Mouse (Mus musculus): Measurements from ENCODE around the gene Gm10471. TPM values are rescaled to one million over a fixed set of nuclear protein-coding genes. Genes with fewer than 3 reads are reported as not detected.
"Not testable (repeated sequence)": the region's sequence is repeated elsewhere in the genome, so short reads cannot be mapped to it uniquely, and the experiment has no call there.

The Gm10471 gene
- polyA plus RNA-seq (2015; fragmentation: Nextera tagmentation; extraction: Ambion mirVana), result not detected in 2 replicates

DNA sequence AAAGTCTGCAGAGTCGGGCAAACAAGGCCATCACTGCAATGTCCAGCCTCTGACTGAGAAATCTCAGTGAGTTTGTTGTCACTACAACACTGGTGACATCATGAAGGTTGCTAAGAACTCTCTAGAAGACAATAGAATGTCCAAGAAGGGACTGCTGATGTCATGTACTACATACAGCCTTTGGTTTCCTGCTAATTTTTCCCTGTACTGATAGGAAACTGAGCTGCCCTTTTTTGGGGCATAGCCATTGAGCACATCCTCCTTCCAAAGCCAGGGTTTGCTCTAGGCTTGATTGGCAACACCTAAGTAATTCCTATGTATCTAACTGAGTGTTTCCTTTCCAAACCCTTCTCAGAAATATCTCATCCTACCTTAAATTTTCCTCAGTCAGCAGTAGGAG is at the start of gene Gm10471:
TSS of gene Gm10471 (minus strand) at position 101 of the 400 bp plus-strand sequence.
- not testable (repeated sequence) for H3K4me1 ChIP-seq (ENCODE audit: control insufficient read depth, insufficient read depth, low read length); H3K4me3 ChIP-seq (ENCODE audit: low read length); H3K27ac ChIP-seq (ENCODE audit: low read length); H3K9ac ChIP-seq (ENCODE audit: low read depth, low read length); ATAC-seq; H3K4me2 ChIP-seq (ENCODE audit: low read depth, low read length); H3K9me3 ChIP-seq (ENCODE audit: control insufficient read depth, low read length); H3K27me3 ChIP-seq (replicated peaks; ENCODE audit: control insufficient read depth, insufficient read depth, low read length); H3K36me3 ChIP-seq (ENCODE audit: control insufficient read depth, insufficient read depth, low read length)
- WGBS, result 63% methylated on average over 1 of the region's 1 CpGs

DNA sequence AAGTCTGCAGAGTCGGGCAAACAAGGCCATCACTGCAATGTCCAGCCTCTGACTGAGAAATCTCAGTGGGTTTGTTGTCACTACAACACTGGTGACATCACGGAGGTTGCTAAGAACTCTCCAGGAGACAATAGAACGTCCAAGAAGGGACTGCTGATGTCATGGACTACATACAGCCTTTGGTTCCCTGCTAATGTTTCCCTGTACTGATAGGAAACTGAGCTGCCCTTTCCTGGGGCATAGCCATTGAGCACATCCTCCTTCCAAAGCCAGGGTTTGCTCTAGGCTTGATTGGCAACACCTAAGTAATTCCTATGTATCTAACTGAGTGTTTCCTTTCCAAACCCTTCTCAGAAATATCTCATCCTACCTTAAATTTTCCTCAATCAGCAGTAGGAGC is 32.2 kb upstream of the Gm10471 start, which contains the start of gene Gm10220:
TSS of gene Gm10220 (minus strand) at position 101 of the 400 bp plus-strand sequence.
- H3K4me2 ChIP-seq (ENCODE audit: low read depth, low read length); H3K27ac ChIP-seq (ENCODE audit: low read length); H3K9me3 ChIP-seq (ENCODE audit: control insufficient read depth, low read length); H3K4me1 ChIP-seq (ENCODE audit: control insufficient read depth, insufficient read depth, low read length); H3K4me3 ChIP-seq (ENCODE audit: low read length); H3K27me3 ChIP-seq (replicated peaks; ENCODE audit: control insufficient read depth, insufficient read depth, low read length); H3K36me3 ChIP-seq (ENCODE audit: control insufficient read depth, insufficient read depth, low read length); H3K9ac ChIP-seq (ENCODE audit: low read depth, low read length); ATAC-seq: not testable (repeated sequence)
- WGBS, result no CpG with 5 or more reads among the region's 3 CpGs

DNA sequence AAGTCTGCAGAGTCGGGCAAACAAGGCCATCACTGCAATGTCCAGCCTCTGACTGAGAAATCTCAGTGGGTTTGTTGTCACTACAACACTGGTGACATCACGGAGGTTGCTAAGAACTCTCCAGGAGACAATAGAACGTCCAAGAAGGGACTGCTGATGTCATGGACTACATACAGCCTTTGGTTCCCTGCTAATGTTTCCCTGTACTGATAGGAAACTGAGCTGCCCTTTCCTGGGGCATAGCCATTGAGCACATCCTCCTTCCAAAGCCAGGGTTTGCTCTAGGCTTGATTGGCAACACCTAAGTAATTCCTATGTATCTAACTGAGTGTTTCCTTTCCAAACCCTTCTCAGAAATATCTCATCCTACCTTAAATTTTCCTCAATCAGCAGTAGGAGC is 16.2 kb upstream of the Gm10471 start, which contains the start of gene 5031410I06Rik:
TSS of gene 5031410I06Rik (minus strand) at position 101 of the 400 bp plus-strand sequence.
- not testable (repeated sequence) for H3K27me3 ChIP-seq (replicated peaks; ENCODE audit: control insufficient read depth, insufficient read depth, low read length); H3K9ac ChIP-seq (ENCODE audit: low read depth, low read length); H3K4me1 ChIP-seq (ENCODE audit: control insufficient read depth, insufficient read depth, low read length); ATAC-seq; H3K36me3 ChIP-seq (ENCODE audit: control insufficient read depth, insufficient read depth, low read length); H3K4me2 ChIP-seq (ENCODE audit: low read depth, low read length); H3K27ac ChIP-seq (ENCODE audit: low read length); H3K4me3 ChIP-seq (ENCODE audit: low read length); H3K9me3 ChIP-seq (ENCODE audit: control insufficient read depth, low read length)
- WGBS, result no CpG with 5 or more reads among the region's 3 CpGs

DNA sequence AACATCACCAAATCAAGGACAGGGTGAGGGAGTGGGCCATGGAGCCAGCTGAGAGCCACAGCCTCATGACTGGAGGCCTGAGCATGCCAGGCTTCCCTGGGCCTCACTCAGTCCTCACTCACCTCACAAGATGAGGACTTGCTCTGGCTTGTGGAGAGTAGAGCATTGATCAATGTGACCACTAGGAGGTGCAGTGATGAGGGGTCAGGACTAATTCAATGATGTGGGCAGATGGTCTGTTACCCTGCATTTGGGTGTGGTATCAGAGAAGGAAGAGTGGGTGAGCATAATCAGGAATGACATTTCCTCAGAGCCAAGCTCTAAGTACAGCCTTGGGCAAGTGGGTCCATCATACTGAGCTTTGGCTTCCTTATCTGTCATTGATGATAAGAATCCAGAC is 10.1 kb downstream of the Gm10471 start:
- H3K9me3 ChIP-seq (ENCODE audit: control insufficient read depth, low read length); H3K27ac ChIP-seq (ENCODE audit: low read length); H3K4me2 ChIP-seq (ENCODE audit: low read depth, low read length); H3K27me3 ChIP-seq (replicated peaks; ENCODE audit: control insufficient read depth, insufficient read depth, low read length); H3K4me1 ChIP-seq (ENCODE audit: control insufficient read depth, insufficient read depth, low read length); ATAC-seq; H3K36me3 ChIP-seq (ENCODE audit: control insufficient read depth, insufficient read depth, low read length); H3K9ac ChIP-seq (ENCODE audit: low read depth, low read length); H3K4me3 ChIP-seq (ENCODE audit: low read length): not testable (repeated sequence)

DNA sequence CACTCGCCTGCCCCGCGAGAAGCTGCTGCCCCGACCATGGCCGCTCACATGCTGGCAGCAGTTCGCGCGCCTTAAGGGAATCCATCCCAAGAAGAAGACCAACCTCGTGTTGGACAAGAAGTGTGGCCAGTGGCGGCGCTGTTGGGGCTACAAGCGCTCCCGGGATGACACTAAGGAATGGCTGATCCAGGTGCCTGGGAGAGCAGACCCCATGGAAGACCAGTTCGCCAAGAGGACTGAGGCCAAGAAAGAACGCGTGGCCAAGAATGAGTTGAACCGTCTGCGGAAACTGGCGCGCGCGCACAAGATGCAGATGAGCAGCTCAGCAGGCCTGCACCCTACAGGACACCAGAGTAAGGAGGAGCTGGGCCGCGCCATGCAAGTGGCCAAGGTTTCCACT is 18.4 kb downstream of the Gm10471 start:
- H3K4me3 ChIP-seq (ENCODE audit: low read length), result no peak overlapping the region
- no peak overlapping the region for H3K27ac ChIP-seq (ENCODE audit: low read length)
- no peak overlapping the region for H3K4me2 ChIP-seq (ENCODE audit: low read depth, low read length)
- no peaks in the 10 kb centered on the region for H3K27me3 ChIP-seq (replicated peaks; ENCODE audit: control insufficient read depth, insufficient read depth, low read length)
- no peaks in the 10 kb centered on the region for H3K4me1 ChIP-seq (ENCODE audit: control insufficient read depth, insufficient read depth, low read length)
- H3K36me3 ChIP-seq (ENCODE audit: control insufficient read depth, insufficient read depth, low read length), result no peaks in the 10 kb centered on the region
- H3K9ac ChIP-seq (ENCODE audit: low read depth, low read length), result no peak overlapping the region
- 87% methylated on average over 24 of the region's 24 CpGs for WGBS
- H3K9me3 ChIP-seq (ENCODE audit: control insufficient read depth, low read length), result no peaks in the 10 kb centered on the region
- ATAC-seq, result no peak

DNA sequence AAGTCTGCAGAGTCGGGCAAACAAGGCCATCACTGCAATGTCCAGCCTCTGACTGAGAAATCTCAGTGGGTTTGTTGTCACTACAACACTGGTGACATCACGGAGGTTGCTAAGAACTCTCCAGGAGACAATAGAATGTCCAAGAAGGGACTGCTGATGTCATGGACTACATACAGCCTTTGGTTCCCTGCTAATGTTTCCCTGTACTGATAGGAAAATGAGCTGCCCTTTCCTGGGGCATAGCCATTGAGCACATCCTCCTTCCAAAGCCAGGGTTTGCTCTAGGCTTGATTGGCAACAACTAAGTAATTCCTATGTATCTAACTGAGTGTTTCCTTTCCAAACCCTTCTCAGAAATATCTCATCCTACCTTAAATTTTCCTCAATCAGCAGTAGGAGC is 30.6 kb downstream of the Gm10471 start, which contains the start of gene Gm7347:
TSS of gene Gm7347 (minus strand) at position 101 of the 400 bp plus-strand sequence.
- not testable (repeated sequence) for H3K4me3 ChIP-seq (ENCODE audit: low read length); ATAC-seq; H3K9me3 ChIP-seq (ENCODE audit: control insufficient read depth, low read length); H3K27ac ChIP-seq (ENCODE audit: low read length); H3K4me2 ChIP-seq (ENCODE audit: low read depth, low read length); H3K36me3 ChIP-seq (ENCODE audit: control insufficient read depth, insufficient read depth, low read length); H3K27me3 ChIP-seq (replicated peaks; ENCODE audit: control insufficient read depth, insufficient read depth, low read length); H3K4me1 ChIP-seq (ENCODE audit: control insufficient read depth, insufficient read depth, low read length); H3K9ac ChIP-seq (ENCODE audit: low read depth, low read length)
- WGBS, result no CpG with 5 or more reads among the region's 2 CpGs

DNA sequence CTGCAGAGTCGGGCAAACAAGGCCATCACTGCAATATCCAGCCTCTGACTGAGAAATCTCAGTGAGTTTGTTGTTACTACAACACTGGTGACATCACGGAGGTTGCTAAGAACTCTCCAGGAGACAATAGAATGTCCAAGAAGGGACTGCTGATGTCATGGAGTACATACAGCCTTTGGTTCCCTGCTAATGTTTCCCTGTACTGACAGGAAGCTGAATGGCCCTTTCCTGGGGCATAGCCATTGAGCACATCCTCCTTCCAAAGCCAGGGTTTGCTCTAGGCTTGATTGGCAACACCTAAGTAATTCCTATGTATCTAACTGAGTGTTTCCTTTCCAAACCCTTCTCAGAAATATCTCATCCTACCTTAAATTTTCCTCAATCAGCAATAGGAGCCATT is 49.6 kb downstream of the Gm10471 start, which contains the start of gene Speer4a:
TSS of gene Speer4a (minus strand) at position 101 of the 400 bp plus-strand sequence.
- not testable (repeated sequence) for H3K36me3 ChIP-seq (ENCODE audit: control insufficient read depth, insufficient read depth, low read length); H3K27ac ChIP-seq (ENCODE audit: low read length); H3K4me1 ChIP-seq (ENCODE audit: control insufficient read depth, insufficient read depth, low read length); H3K9me3 ChIP-seq (ENCODE audit: control insufficient read depth, low read length); ATAC-seq; H3K27me3 ChIP-seq (replicated peaks; ENCODE audit: control insufficient read depth, insufficient read depth, low read length); H3K4me2 ChIP-seq (ENCODE audit: low read depth, low read length); H3K9ac ChIP-seq (ENCODE audit: low read depth, low read length); H3K4me3 ChIP-seq (ENCODE audit: low read length)
- WGBS, result 74% methylated on average over 2 of the region's 2 CpGs

Other genes starting within 250 kb of the Gm10471 start
- gene Gm21663, start 146.9 kb downstream of the Gm10471 start, polyA plus RNA-seq (2015; fragmentation: Nextera tagmentation; extraction: Ambion mirVana), result not detected in 2 replicates
- gene Gm21671, start 134.9 kb downstream of the Gm10471 start, polyA plus RNA-seq (2015; fragmentation: Nextera tagmentation; extraction: Ambion mirVana), result not detected in 2 replicates
- gene Gm21680, start 116.6 kb downstream of the Gm10471 start, polyA plus RNA-seq (2015; fragmentation: Nextera tagmentation; extraction: Ambion mirVana), result not detected in 2 replicates
- not detected in 2 replicates for gene Gm21698, start 100.6 kb downstream of the Gm10471 start, polyA plus RNA-seq (2015; fragmentation: Nextera tagmentation; extraction: Ambion mirVana)
- not detected in 2 replicates for gene Gm1979, start 84.5 kb downstream of the Gm10471 start, polyA plus RNA-seq (2015; fragmentation: Nextera tagmentation; extraction: Ambion mirVana)
- not detected in 2 replicates for gene Gm5862, start 66.4 kb downstream of the Gm10471 start, polyA plus RNA-seq (2015; fragmentation: Nextera tagmentation; extraction: Ambion mirVana)
- gene Speer4a, start 49.7 kb downstream of the Gm10471 start, polyA plus RNA-seq (2015; fragmentation: Nextera tagmentation; extraction: Ambion mirVana), result not detected in 2 replicates
- not detected in 2 replicates for gene Gm7347, start 30.7 kb downstream of the Gm10471 start, polyA plus RNA-seq (2015; fragmentation: Nextera tagmentation; extraction: Ambion mirVana)
- gene 5031410I06Rik, start 16.1 kb upstream of the Gm10471 start, polyA plus RNA-seq (2015; fragmentation: Nextera tagmentation; extraction: Ambion mirVana), result not detected in 2 replicates
- not detected in 2 replicates for gene Gm10220, start 32.1 kb upstream of the Gm10471 start, polyA plus RNA-seq (2015; fragmentation: Nextera tagmentation; extraction: Ambion mirVana)
- not detected in 2 replicates for gene Gm7361, start 168.4 kb upstream of the Gm10471 start, polyA plus RNA-seq (2015; fragmentation: Nextera tagmentation; extraction: Ambion mirVana)

All from intestine, embryonic 16.5 days (tissue).